ENCODE assay signal across 7 mouse cellular contexts in the genomic region with DNA sequence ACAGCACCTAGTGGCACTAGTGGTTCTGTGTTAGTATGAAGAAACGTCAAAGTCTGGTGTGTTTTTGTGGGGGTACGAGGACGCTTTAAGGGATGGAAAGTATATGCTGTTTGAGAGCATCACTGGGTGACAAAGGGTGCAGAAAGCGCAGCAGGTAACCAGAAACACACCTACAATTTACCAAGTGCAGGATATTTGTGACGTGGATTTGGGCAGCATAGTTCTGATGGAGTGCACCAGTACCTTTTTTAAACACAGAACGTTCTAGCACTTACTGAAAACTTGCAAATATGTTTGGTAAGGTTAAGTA. TPM values are rescaled to one million over a fixed set of nuclear protein-coding genes. Genes with fewer than 3 reads are reported as not detected.
DNase-seq lines count a peak whose midpoint lies in the region; ATAC-seq and TF ChIP-seq lines count a peak whose summit lies in the region.

No protein-coding gene starts in this region.

- WGBS in lung, postnatal 0 days, result 1% methylated on average over 6 of the region's 6 CpGs
- WGBS in forebrain, embryonic 13.5 days, result 1% methylated on average over 6 of the region's 6 CpGs
- 1% methylated on average over 6 of the region's 6 CpGs for WGBS in limb, embryonic 14.5 days
- under 1% methylated on average over 6 of the region's 6 CpGs for WGBS in stomach, embryonic 15.5 days

- no peak for DNase-seq in lung, postnatal 0 days (ENCODE audit: low spot score)
- DNase-seq in lung, postnatal 10 days, result no peak
- DNase-seq in limb, embryonic 14.5 days (ENCODE audit: low spot score), result no peak
- no peak for DNase-seq in T-cell, adult 2 months (ENCODE audit: low spot score)
- no peak for DNase-seq in layer of hippocampus, adult 11-12 months (ENCODE audit: low spot score)

- no peaks in the 10 kb centered on the region for H3K36me3 ChIP-seq in lung, postnatal 0 days (ENCODE audit: insufficient read depth, low read length)
- H3K36me3 ChIP-seq in forebrain, embryonic 13.5 days (ENCODE audit: poor library complexity, severe bottlenecking), result no peaks in the 10 kb centered on the region
- no peaks in the 10 kb centered on the region for H3K36me3 ChIP-seq in limb, embryonic 14.5 days (ENCODE audit: control insufficient read depth, insufficient read depth, low read length)
- H3K36me3 ChIP-seq in stomach, embryonic 15.5 days, result no peaks in the 10 kb centered on the region

- H3K4me2 ChIP-seq in lung, postnatal 0 days (replicated peaks; ENCODE audit: low read depth, low read length), result peak overlapping the region; percentile 54
- H3K4me2 ChIP-seq in forebrain, embryonic 13.5 days, result peak overlapping the region; percentile 80
- H3K4me2 ChIP-seq in limb, embryonic 14.5 days (replicated peaks; ENCODE audit: low read depth, low read length, severe bottlenecking), result peak overlapping the region; percentile 92
- peak overlapping the region; percentile 74 for H3K4me2 ChIP-seq in stomach, embryonic 15.5 days

- no peak for ATAC-seq in lung, postnatal 0 days
- ATAC-seq in forebrain, embryonic 13.5 days, result no peak
- no peak for ATAC-seq in limb, embryonic 14.5 days (ENCODE audit: low FRiP score, low read depth)
- ATAC-seq in stomach, embryonic 15.5 days (ENCODE audit: insufficient read depth, low FRiP score, low read depth), result no peak

- TF ChIP-seq POLR2A in limb, embryonic 14.5 days (IDR thresholded peaks at IDR 0.05; ENCODE audit: borderline replicate concordance, extremely low read depth, insufficient read depth, insufficient read length), result no peak

- no peaks in the 10 kb centered on the region for H3K9me3 ChIP-seq in lung, postnatal 0 days (ENCODE audit: low read length)
- H3K9me3 ChIP-seq in forebrain, embryonic 13.5 days (replicated peaks), result no peaks in the 10 kb centered on the region
- no peaks in the 10 kb centered on the region for H3K9me3 ChIP-seq in limb, embryonic 14.5 days (ENCODE audit: control insufficient read depth, low read length)
- no peaks in the 10 kb centered on the region for H3K9me3 ChIP-seq in stomach, embryonic 15.5 days

- H3K27me3 ChIP-seq in lung, postnatal 0 days (replicated peaks; ENCODE audit: insufficient read depth, low read length), result no peaks in the 10 kb centered on the region
- no peaks in the 10 kb centered on the region for H3K27me3 ChIP-seq in forebrain, embryonic 13.5 days
- no peaks in the 10 kb centered on the region for H3K27me3 ChIP-seq in limb, embryonic 14.5 days (ENCODE audit: control insufficient read depth, insufficient read depth, low read length)
- H3K27me3 ChIP-seq in stomach, embryonic 15.5 days (replicated peaks), result no peaks in the 10 kb centered on the region

- peak overlapping the region; percentile 90 for H3K27ac ChIP-seq in lung, postnatal 0 days (ENCODE audit: low read length)
- peak overlapping the region; percentile 91 for H3K27ac ChIP-seq in forebrain, embryonic 13.5 days
- peak overlapping the region; percentile 82 for H3K27ac ChIP-seq in limb, embryonic 14.5 days (replicated peaks; ENCODE audit: low read depth, low read length)
- peak overlapping the region; percentile 91 for H3K27ac ChIP-seq in stomach, embryonic 15.5 days

- no peak for TF ChIP-seq EP300 in lung, postnatal 0 days (IDR thresholded peaks at IDR 0.05)

- TF ChIP-seq CTCF in lung, postnatal 0 days (IDR thresholded peaks at IDR 0.05), result peak; percentile 17; the same call in 1 of the 2 replicates

- peaks cover 3% of the 10 kb centered on the region; the same call in 1 of the 2 replicates for H3K4me1 ChIP-seq in lung, postnatal 0 days (ENCODE audit: insufficient read depth, low read depth, low read length)
- peaks cover 27% of the 10 kb centered on the region for H3K4me1 ChIP-seq in forebrain, embryonic 13.5 days
- H3K4me1 ChIP-seq in limb, embryonic 14.5 days (ENCODE audit: control insufficient read depth, insufficient read depth, low read length), result peaks cover 21% of the 10 kb centered on the region
- H3K4me1 ChIP-seq in stomach, embryonic 15.5 days, result 0 out of 2 replicates have a peak, but pooled peaks cover 5% of the 10 kb centered on the region

- H3K4me3 ChIP-seq in lung, postnatal 0 days (ENCODE audit: low read depth, low read length), result peak overlapping the region; percentile 97
- peak overlapping the region; percentile 87 for H3K4me3 ChIP-seq in forebrain, embryonic 13.5 days
- H3K4me3 ChIP-seq in limb, embryonic 14.5 days (replicated peaks; ENCODE audit: low read length), result peak overlapping the region; percentile 90
- H3K4me3 ChIP-seq in stomach, embryonic 15.5 days (replicated peaks), result peak overlapping the region; percentile 80

- peak overlapping the region; percentile 94 for H3K9ac ChIP-seq in lung, postnatal 0 days (replicated peaks; ENCODE audit: low read depth)
- peak overlapping the region; percentile 93 for H3K9ac ChIP-seq in forebrain, embryonic 13.5 days
- H3K9ac ChIP-seq in limb, embryonic 14.5 days (ENCODE audit: low read depth, low read length, severe bottlenecking), result peak overlapping the region; percentile 86
- peak overlapping the region; percentile 66 for H3K9ac ChIP-seq in stomach, embryonic 15.5 days

RNA-seq across cellular contexts. Expression of gene Stim2, which starts 1.1 kb away (rescaled TPM):
- polyA plus RNA-seq in lung, postnatal 0 days (2015; fragmentation: Nextera tagmentation; extraction: Ambion mirVana), result 20.3 and 22.7 TPM in 2 replicates
- polyA plus RNA-seq in forebrain, embryonic 13.5 days (2015; fragmentation: Nextera tagmentation; extraction: Ambion mirVana), result 18.5 and 19.5 TPM in 2 replicates
- 13.6 and 17.5 TPM in 2 replicates for polyA plus RNA-seq in limb, embryonic 14.5 days (2012; rRNA removed)
- polyA plus RNA-seq in limb, embryonic 14.5 days (2014; fragmentation: Nextera tagmentation; extraction: Ambion mirVana), result 21.1 and 27.4 TPM in 2 replicates
- 17.9 and 19.2 TPM in 2 replicates for polyA plus RNA-seq in stomach, embryonic 15.5 days (2015; fragmentation: Nextera tagmentation; extraction: Ambion mirVana)
